Mouse (Mus musculus): ENCODE results near the gene Phf20. TPM values are rescaled to one million over a fixed set of nuclear protein-coding genes. Genes with fewer than 3 reads are reported as not detected.

The Phf20 gene
- polyA plus RNA-seq, 1 experiment, result 11.2 TPM

GRCm38 (mm10) chr2:156199944-156200343, 3.7 kb downstream of the Phf20 start:
- no peaks in the 10 kb centered on the region for H3K27me3 ChIP-seq (ENCODE audit: control insufficient read depth, insufficient read depth, low read length)
- H3K27ac ChIP-seq (ENCODE audit: control insufficient read depth, insufficient read depth, low read depth, low read length), result no peak overlapping the region
- peaks cover 7% of the 10 kb centered on the region for H3K4me1 ChIP-seq (ENCODE audit: control insufficient read depth, insufficient read depth, low read length)
- no peak overlapping the region for H3K4me3 ChIP-seq (ENCODE audit: control insufficient read depth, low read depth, low read length)
- no peak for TF ChIP-seq CTCF (IDR thresholded peaks at IDR 0.05; ENCODE audit: control insufficient read depth, insufficient read depth, insufficient replicate concordance, low read depth, low read length)
- no peak for TF ChIP-seq POLR2A (IDR thresholded peaks at IDR 0.05; ENCODE audit: control insufficient read depth, low read depth, low read length)
- H3K36me3 ChIP-seq (ENCODE audit: control insufficient read depth, insufficient read depth, low read length), result no peaks in the 10 kb centered on the region; the same call in 1 of the 2 replicates

GRCm38 (mm10) chr2:156201486-156201885, 5.2 kb downstream of the Phf20 start:
- TF ChIP-seq CTCF (IDR thresholded peaks at IDR 0.05; ENCODE audit: control insufficient read depth, insufficient read depth, insufficient replicate concordance, low read depth, low read length), result no peak
- no peak for TF ChIP-seq POLR2A (IDR thresholded peaks at IDR 0.05; ENCODE audit: control insufficient read depth, low read depth, low read length)
- H3K27me3 ChIP-seq (ENCODE audit: control insufficient read depth, insufficient read depth, low read length), result no peaks in the 10 kb centered on the region
- peaks cover 7% of the 10 kb centered on the region for H3K4me1 ChIP-seq (ENCODE audit: control insufficient read depth, insufficient read depth, low read length)
- H3K4me3 ChIP-seq (ENCODE audit: control insufficient read depth, low read depth, low read length), result no peak overlapping the region
- no peak overlapping the region for H3K27ac ChIP-seq (ENCODE audit: control insufficient read depth, insufficient read depth, low read depth, low read length)
- no peaks in the 10 kb centered on the region; the same call in 1 of the 2 replicates for H3K36me3 ChIP-seq (ENCODE audit: control insufficient read depth, insufficient read depth, low read length)

- no peaks in the 10 kb centered on the region; the same call in 1 of the 2 replicates for H3K36me3 ChIP-seq (ENCODE audit: control insufficient read depth, insufficient read depth, low read length)
- H3K27me3 ChIP-seq (ENCODE audit: control insufficient read depth, insufficient read depth, low read length), result no peaks in the 10 kb centered on the region
- peak overlapping the region; percentile 53; the same call in 1 of the 2 replicates for H3K27ac ChIP-seq (ENCODE audit: control insufficient read depth, insufficient read depth, low read depth, low read length)
Measured at GRCm38 (mm10) chr2:156202848-156203437, 6.7 kb downstream of the Phf20 start.

GRCm38 (mm10) chr2:156203917-156204316, 7.7 kb downstream of the Phf20 start:
- Histone ChIP-seq H3K27me3 (ENCODE audit: control insufficient read depth, insufficient read depth, low read length) (no peaks in the 10 kb centered on the region), H3K27ac (ENCODE audit: control insufficient read depth, insufficient read depth, low read depth, low read length) (no peak overlapping the region), H3K4me1 (ENCODE audit: control insufficient read depth, insufficient read depth, low read length) (peaks cover 3% of the 10 kb centered on the region), H3K4me3 (ENCODE audit: control insufficient read depth, low read depth, low read length) (no peak overlapping the region), H3K36me3 (ENCODE audit: control insufficient read depth, insufficient read depth, low read length) (no peaks in the 10 kb centered on the region; the same call in 1 of the 2 replicates)
- TF ChIP-seq CTCF (IDR thresholded peaks at IDR 0.05; ENCODE audit: control insufficient read depth, insufficient read depth, insufficient replicate concordance, low read depth, low read length) (no peak), POLR2A (IDR thresholded peaks at IDR 0.05; ENCODE audit: control insufficient read depth, low read depth, low read length) (no peak)

More at GRCm38 (mm10) chr2:156202848-156203437, 6.7 kb downstream of the Phf20 start:
- TF ChIP-seq CTCF (IDR thresholded peaks at IDR 0.05; ENCODE audit: control insufficient read depth, insufficient read depth, insufficient replicate concordance, low read depth, low read length), result no peak
- no peak for TF ChIP-seq POLR2A (IDR thresholded peaks at IDR 0.05; ENCODE audit: control insufficient read depth, low read depth, low read length)
- Histone ChIP-seq H3K4me1 (ENCODE audit: control insufficient read depth, insufficient read depth, low read length) (peaks cover 5% of the 10 kb centered on the region), H3K4me3 (ENCODE audit: control insufficient read depth, low read depth, low read length) (no peak overlapping the region)

GRCm38 (mm10) chr2:156217786-156218185, 21.5 kb downstream of the Phf20 start:
- TF ChIP-seq CTCF (IDR thresholded peaks at IDR 0.05; ENCODE audit: control insufficient read depth, insufficient read depth, insufficient replicate concordance, low read depth, low read length) (no peak), POLR2A (IDR thresholded peaks at IDR 0.05; ENCODE audit: control insufficient read depth, low read depth, low read length) (no peak)

GRCm38 (mm10) chr2:156222100-156222499, 25.8 kb downstream of the Phf20 start:
- H3K4me1 ChIP-seq (ENCODE audit: control insufficient read depth, insufficient read depth, low read length), result no peaks in the 10 kb centered on the region
- no peak overlapping the region for H3K27ac ChIP-seq (ENCODE audit: control insufficient read depth, insufficient read depth, low read depth, low read length)
- peaks cover 2% of the 10 kb centered on the region; the same call in 1 of the 2 replicates for H3K36me3 ChIP-seq (ENCODE audit: control insufficient read depth, insufficient read depth, low read length)
- no peaks in the 10 kb centered on the region for H3K27me3 ChIP-seq (ENCODE audit: control insufficient read depth, insufficient read depth, low read length)
- H3K4me3 ChIP-seq (ENCODE audit: control insufficient read depth, low read depth, low read length), result no peak overlapping the region
- TF ChIP-seq POLR2A (IDR thresholded peaks at IDR 0.05; ENCODE audit: control insufficient read depth, low read depth, low read length) (no peak), CTCF (IDR thresholded peaks at IDR 0.05; ENCODE audit: control insufficient read depth, insufficient read depth, insufficient replicate concordance, low read depth, low read length) (no peak)

More at GRCm38 (mm10) chr2:156217786-156218185, 21.5 kb downstream of the Phf20 start:
- Histone ChIP-seq H3K4me3 (ENCODE audit: control insufficient read depth, low read depth, low read length) (no peak overlapping the region), H3K36me3 (ENCODE audit: control insufficient read depth, insufficient read depth, low read length) (no peaks in the 10 kb centered on the region), H3K27me3 (ENCODE audit: control insufficient read depth, insufficient read depth, low read length) (no peaks in the 10 kb centered on the region), H3K27ac (ENCODE audit: control insufficient read depth, insufficient read depth, low read depth, low read length) (no peak overlapping the region), H3K4me1 (ENCODE audit: control insufficient read depth, insufficient read depth, low read length) (no peaks in the 10 kb centered on the region)

- Histone ChIP-seq H3K36me3 (ENCODE audit: control insufficient read depth, insufficient read depth, low read length) (peaks cover 2% of the 10 kb centered on the region; the same call in 1 of the 2 replicates), H3K27ac (ENCODE audit: control insufficient read depth, insufficient read depth, low read depth, low read length) (no peak overlapping the region), H3K4me3 (ENCODE audit: control insufficient read depth, low read depth, low read length) (no peak overlapping the region), H3K27me3 (ENCODE audit: control insufficient read depth, insufficient read depth, low read length) (no peaks in the 10 kb centered on the region), H3K4me1 (ENCODE audit: control insufficient read depth, insufficient read depth, low read length) (no peaks in the 10 kb centered on the region)
- no peak for TF ChIP-seq POLR2A (IDR thresholded peaks at IDR 0.05; ENCODE audit: control insufficient read depth, low read depth, low read length)
- no peak for TF ChIP-seq CTCF (IDR thresholded peaks at IDR 0.05; ENCODE audit: control insufficient read depth, insufficient read depth, insufficient replicate concordance, low read depth, low read length)
Measured at GRCm38 (mm10) chr2:156224043-156224442, 27.8 kb downstream of the Phf20 start.

Data from testis, adult 2 months (tissue).